ENCODE assay signal across 13 mouse cellular contexts in the genomic region with DNA sequence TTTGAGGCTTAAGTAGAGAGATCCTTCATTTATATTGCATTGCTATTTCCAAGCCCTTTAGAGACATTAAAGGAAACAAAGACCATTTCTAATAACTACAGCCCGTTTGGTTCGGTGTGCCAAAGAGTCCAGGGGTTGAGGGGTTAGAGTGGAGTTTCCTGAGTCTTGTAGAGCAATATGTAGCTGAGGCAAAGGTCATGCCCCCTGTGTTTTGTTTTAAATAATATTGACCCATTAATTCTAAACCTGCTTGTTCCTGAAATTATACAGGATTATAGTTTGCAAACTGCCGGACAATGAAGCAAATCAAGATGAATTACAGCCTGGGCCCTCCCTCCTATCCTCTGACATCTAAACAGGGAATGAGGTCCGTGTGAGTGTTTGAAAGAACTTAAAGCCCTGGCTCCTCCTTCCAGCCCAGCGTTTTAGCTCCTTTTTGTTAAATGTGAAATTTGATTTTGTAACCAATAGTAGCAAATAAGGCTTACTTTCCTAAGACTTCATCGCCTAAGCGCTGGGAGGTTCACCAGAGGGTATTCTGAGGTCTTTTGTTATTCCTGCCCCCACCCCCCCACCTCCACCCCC. TPM values are rescaled to one million over a fixed set of nuclear protein-coding genes. Genes with fewer than 3 reads are reported as not detected.
A peak's percentile ranks its signal among the peaks of the same experiment; 100 is the strongest.
DNase-seq lines count a peak whose midpoint lies in the region; ATAC-seq and TF ChIP-seq lines count a peak whose summit lies in the region.
"Had no signal": no experiment of that assay in that cellular context is flagged by ENCODE, and none has a peak within 500 bp of the region (broad histone marks: within the 10 kb centered on the region; RNA-seq: fewer than 3 reads in every experiment).

No protein-coding gene starts in this region.

- no peak for TF ChIP-seq CTCF in forebrain, postnatal 0 days (IDR thresholded peaks at IDR 0.05; ENCODE audit: low read depth)
- no peak for TF ChIP-seq CTCF in kidney, adult 2 months (conservative IDR thresholded peaks at IDR 0.05; ENCODE audit: insufficient read depth, insufficient read length, low read depth, low read length)
- no peak for TF ChIP-seq CTCF in small intestine, adult 2 months (IDR thresholded peaks at IDR 0.05; ENCODE audit: extremely low read depth, insufficient read length, insufficient replicate concordance, low read depth, low read length)

- peaks cover 70% of the 10 kb centered on the region for H3K27me3 ChIP-seq in forebrain, postnatal 0 days (ENCODE audit: insufficient read depth, low read length)
- peaks cover 87% of the 10 kb centered on the region for H3K27me3 ChIP-seq in forebrain, embryonic 12.5 days
- H3K27me3 ChIP-seq in kidney, adult 2 months (replicated peaks; ENCODE audit: control insufficient read depth, insufficient read depth, low read length), result peaks cover 9% of the 10 kb centered on the region
- H3K27me3 ChIP-seq in embryonic facial prominence, embryonic 14.5 days (replicated peaks; ENCODE audit: control insufficient read depth, insufficient read depth, low read length), result peaks cover 79% of the 10 kb centered on the region
- no peaks in the 10 kb centered on the region; the same call in 1 of the 2 replicates for H3K27me3 ChIP-seq in small intestine, adult 2 months (ENCODE audit: control insufficient read depth, insufficient read depth, low read length)

- H3K27ac ChIP-seq in forebrain, postnatal 0 days (ENCODE audit: low read depth, low read length), result no peak overlapping the region
- H3K27ac ChIP-seq in forebrain, embryonic 12.5 days, result no peak overlapping the region
- H3K27ac ChIP-seq in kidney, adult 2 months (ENCODE audit: insufficient read depth, low read depth, low read length), result no peak overlapping the region
- no peak overlapping the region for H3K27ac ChIP-seq in embryonic facial prominence, embryonic 14.5 days (replicated peaks; ENCODE audit: low read depth, low read length)
- peak overlapping the region; percentile 41 for H3K27ac ChIP-seq in small intestine, adult 2 months (ENCODE audit: insufficient read depth, low read depth, low read length)
- H3K27ac ChIP-seq: gastrocnemius, adult 2 months; limb, embryonic 13.5 days had no signal

- H3K9me3 ChIP-seq in forebrain, postnatal 0 days (ENCODE audit: low read length), result no peaks in the 10 kb centered on the region
- H3K9me3 ChIP-seq in forebrain, embryonic 12.5 days, result no peaks in the 10 kb centered on the region
- no peaks in the 10 kb centered on the region for H3K9me3 ChIP-seq in embryonic facial prominence, embryonic 14.5 days (ENCODE audit: control insufficient read depth, low read length)
- H3K9me3 ChIP-seq: kidney, embryonic 15.5 days; limb, embryonic 13.5 days had no signal

- no peak overlapping the region for H3K4me2 ChIP-seq in forebrain, postnatal 0 days (ENCODE audit: low read depth)
- H3K4me2 ChIP-seq in forebrain, embryonic 12.5 days, result no peak overlapping the region
- H3K4me2 ChIP-seq in embryonic facial prominence, embryonic 14.5 days (ENCODE audit: low read depth, low read length), result peak overlapping the region; percentile 34
- H3K4me2 ChIP-seq: limb, embryonic 13.5 days had no signal

- no peak for ATAC-seq in forebrain, postnatal 0 days
- no peak for ATAC-seq in forebrain, embryonic 12.5 days (ENCODE audit: low FRiP score)
- no peak for ATAC-seq in embryonic facial prominence, embryonic 14.5 days (ENCODE audit: low read depth)

- H3K4me3 ChIP-seq in forebrain, postnatal 0 days (ENCODE audit: low read depth, low read length), result no peak overlapping the region
- no peak overlapping the region for H3K4me3 ChIP-seq in forebrain, embryonic 12.5 days (replicated peaks)
- no peak overlapping the region for H3K4me3 ChIP-seq in kidney, adult 2 months (ENCODE audit: insufficient read depth, low read depth, low read length)
- H3K4me3 ChIP-seq in embryonic facial prominence, embryonic 14.5 days (ENCODE audit: low read depth, low read length), result no peak overlapping the region
- no peak overlapping the region for H3K4me3 ChIP-seq in small intestine, adult 2 months (ENCODE audit: low read depth, low read length)
- H3K4me3 ChIP-seq: gastrocnemius, adult 2 months; limb, embryonic 13.5 days had no signal

- no peak overlapping the region for H3K9ac ChIP-seq in forebrain, postnatal 0 days
- no peak overlapping the region for H3K9ac ChIP-seq in forebrain, embryonic 12.5 days
- H3K9ac ChIP-seq in embryonic facial prominence, embryonic 14.5 days (ENCODE audit: low read depth, low read length), result 0 out of 2 replicates have a peak overlapping the region, but pooled peaks have one; percentile 4
- H3K9ac ChIP-seq: kidney, embryonic 15.5 days; limb, embryonic 13.5 days had no signal

- H3K36me3 ChIP-seq in forebrain, postnatal 0 days (ENCODE audit: insufficient read depth), result no peaks in the 10 kb centered on the region
- no peaks in the 10 kb centered on the region for H3K36me3 ChIP-seq in forebrain, embryonic 12.5 days (replicated peaks)
- no peaks in the 10 kb centered on the region for H3K36me3 ChIP-seq in kidney, adult 2 months (ENCODE audit: control insufficient read depth, insufficient read depth, low read length)
- no peaks in the 10 kb centered on the region for H3K36me3 ChIP-seq in embryonic facial prominence, embryonic 14.5 days (ENCODE audit: control insufficient read depth, insufficient read depth, low read length)
- no peaks in the 10 kb centered on the region for H3K36me3 ChIP-seq in small intestine, adult 2 months (ENCODE audit: control insufficient read depth, insufficient read depth, low read length)
- H3K36me3 ChIP-seq: kidney, embryonic 15.5 days; limb, embryonic 13.5 days had no signal

- 5% methylated on average over 7 of the region's 7 CpGs for WGBS in forebrain, postnatal 0 days
- WGBS in forebrain, embryonic 12.5 days, result under 1% methylated on average over 7 of the region's 7 CpGs
- WGBS in kidney, adult 2 months, result 16% methylated on average over 7 of the region's 7 CpGs
- WGBS in embryonic facial prominence, embryonic 14.5 days, result 8% methylated on average over 7 of the region's 7 CpGs
- 14% methylated on average over 7 of the region's 7 CpGs for WGBS in small intestine, adult 2 months

- no peaks in the 10 kb centered on the region for H3K4me1 ChIP-seq in forebrain, postnatal 0 days (ENCODE audit: insufficient read depth)
- H3K4me1 ChIP-seq in forebrain, embryonic 12.5 days, result peaks cover 20% of the 10 kb centered on the region
- no peaks in the 10 kb centered on the region; the same call in 1 of the 2 replicates for H3K4me1 ChIP-seq in kidney, adult 2 months (ENCODE audit: control insufficient read depth, insufficient read depth, low read length)
- no peaks in the 10 kb centered on the region for H3K4me1 ChIP-seq in embryonic facial prominence, embryonic 14.5 days (ENCODE audit: control insufficient read depth, insufficient read depth, low read length)
- H3K4me1 ChIP-seq in small intestine, adult 2 months (ENCODE audit: control insufficient read depth, insufficient read depth, insufficient read length, low read length), result no peaks in the 10 kb centered on the region

- no peak for TF ChIP-seq POLR2A in kidney, adult 2 months (IDR thresholded peaks at IDR 0.05; ENCODE audit: low read depth, low read length)
- TF ChIP-seq POLR2A in small intestine, adult 2 months (IDR thresholded peaks at IDR 0.05; ENCODE audit: low read depth, low read length), result no peak

- DNase-seq in forebrain, postnatal 0 days, result peak; percentile 41
- peak; percentile 16 for DNase-seq in kidney, adult 2 months
- DNase-seq in kidney, postnatal 36 days, result no peak
- no peak for DNase-seq in embryonic facial prominence, embryonic 14.5 days (ENCODE audit: low spot score)
- no peak for DNase-seq in frontal cortex, postnatal 14 days (ENCODE audit: low spot score in 2 of 2)
- no peak for DNase-seq in cerebellum, adult 9-11 months
- DNase-seq: gastrocnemius, adult 2 months had no signal

RNA-seq across cellular contexts. Expression of a gene that starts 20.5 kb away (rescaled TPM):
- 2.1 and 10.5 TPM in 2 replicates for total RNA-seq in forebrain, postnatal 0 days (2014; rRNA removed)
- 2.5 and 7.2 TPM in 2 replicates for polyA plus RNA-seq in forebrain, postnatal 0 days (2015; fragmentation: Nextera tagmentation; extraction: Ambion mirVana)
- polyA plus RNA-seq in forebrain, embryonic 12.5 days (2016; fragmentation: Nextera tagmentation; extraction: Ambion mirVana), result 15.9 and 28.3 TPM in 2 replicates
- 9.9 and 10.5 TPM in 2 replicates for polyA plus RNA-seq in kidney, adult 2 months (2012; rRNA removed)
- polyA plus RNA-seq in embryonic facial prominence, embryonic 14.5 days (2014; fragmentation: Nextera tagmentation; extraction: Ambion mirVana), result 37.7 and 38.6 TPM in 2 replicates
- 4.4 and 23.8 TPM in 2 replicates for polyA plus RNA-seq in small intestine, adult 2 months (2012; rRNA removed)
- total RNA-seq: layer of hippocampus, postnatal 25 days had no signal
- polyA plus RNA-seq: spleen, adult 2 months had no signal

Comparison
In these comparisons a context has a peak if more than half of its experiments do, and no peak if none do; other contexts are left out.
1. DNase-seq: peak in forebrain, postnatal 0 days (single experiment) and kidney, adult 2 months (single experiment); none in kidney, postnatal 36 days (0 of 2), embryonic facial prominence, embryonic 14.5 days (single experiment), frontal cortex, postnatal 14 days (0 of 2) and cerebellum, adult 9-11 months (single experiment).